Mouse (Mus musculus): Measurements from ENCODE around the gene Phactr1. TPM values are rescaled to one million over a fixed set of nuclear protein-coding genes. Genes with fewer than 3 reads are reported as not detected.

Gene Phactr1
- polyA plus RNA-seq, 1 experiment from 2014 or later = 7.5 TPM

DNA sequence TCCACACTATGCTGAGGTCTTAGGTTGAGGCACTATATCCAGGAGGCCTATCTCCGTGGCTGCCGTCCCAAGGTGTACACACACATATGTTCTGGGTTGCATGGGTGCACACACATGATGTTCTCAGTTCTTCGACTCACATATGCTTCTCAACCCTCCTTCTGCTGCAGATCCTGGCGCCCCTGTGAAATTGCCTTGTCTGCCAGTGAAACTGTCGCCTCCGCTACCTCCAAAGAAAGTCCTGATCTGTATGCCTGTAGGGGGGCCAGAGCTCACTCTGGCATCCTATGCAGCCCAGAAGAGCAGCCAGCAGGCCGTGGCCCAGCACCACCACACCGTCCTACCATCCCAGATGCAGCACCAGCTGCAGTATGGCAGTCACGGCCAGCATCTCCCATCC is 397.1 kb downstream of the Phactr1 start:
- Histone ChIP-seq H3K9me3 (no peaks in the 10 kb centered on the region), H3K9ac (no peak overlapping the region), H3K27me3 (replicated peaks) (no peaks in the 10 kb centered on the region), H3K36me3 (no peaks in the 10 kb centered on the region), H3K4me1 (replicated peaks) (no peaks in the 10 kb centered on the region), H3K4me2 (replicated peaks) (no peak overlapping the region), H3K27ac (no peak overlapping the region), H3K4me3 (replicated peaks) (no peak overlapping the region)
- ATAC-seq = no peak
- 92% methylated on average over 9 of the region's 9 CpGs for WGBS

DNA sequence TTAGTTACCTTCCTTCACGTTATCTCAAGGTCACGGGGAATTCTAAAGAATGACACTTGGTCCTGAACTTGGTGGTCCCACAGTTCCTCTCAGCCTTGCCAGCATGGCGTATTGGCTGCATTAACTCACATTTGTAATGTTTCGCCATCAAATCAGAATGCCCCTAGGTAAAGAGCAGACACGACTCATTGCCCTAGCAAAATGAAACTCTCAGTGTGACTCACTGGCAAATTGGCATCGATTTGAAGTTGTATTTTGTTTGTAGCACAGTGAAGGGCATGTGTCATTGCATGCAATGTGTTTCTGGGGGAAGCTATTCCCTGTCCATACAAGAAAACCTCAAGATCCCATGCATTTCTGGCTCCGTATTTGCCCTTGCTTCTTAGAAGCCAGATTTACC is 404.8 kb downstream of the Phactr1 start:
- H3K4me1 ChIP-seq (replicated peaks) = no peaks in the 10 kb centered on the region
- WGBS = 87% methylated on average over 7 of the region's 7 CpGs
- H3K4me3 ChIP-seq (replicated peaks) = no peak overlapping the region
- no peak for ATAC-seq
- no peak overlapping the region for H3K27ac ChIP-seq
- H3K9ac ChIP-seq = no peak overlapping the region
- H3K4me2 ChIP-seq (replicated peaks) = no peak overlapping the region
- H3K36me3 ChIP-seq = no peaks in the 10 kb centered on the region
- no peaks in the 10 kb centered on the region for H3K9me3 ChIP-seq
- no peaks in the 10 kb centered on the region for H3K27me3 ChIP-seq (replicated peaks)

DNA sequence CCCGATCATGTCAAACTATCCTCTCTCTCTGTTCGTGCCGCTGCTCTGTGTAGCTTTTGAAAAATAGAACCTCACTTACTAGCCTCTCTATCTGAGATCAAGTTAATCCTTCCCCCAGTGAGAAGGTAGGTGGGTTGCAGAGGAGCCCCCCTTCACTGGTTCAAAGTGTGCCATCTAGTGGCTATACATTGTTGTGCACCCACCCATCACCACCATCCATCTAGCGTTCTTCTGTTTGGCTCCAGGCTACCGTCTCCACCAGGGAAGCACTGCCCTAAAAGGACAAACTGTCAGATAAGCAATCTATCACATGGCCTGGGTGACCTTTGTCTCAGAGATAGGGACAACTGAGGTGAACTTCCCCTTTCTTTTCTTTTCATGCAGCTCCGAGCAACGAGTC is 413.9 kb downstream of the Phactr1 start:
- Histone ChIP-seq H3K36me3 (no peaks in the 10 kb centered on the region), H3K4me2 (replicated peaks) (no peak overlapping the region)
- WGBS = 48% methylated on average over 7 of the region's 7 CpGs

DNA sequence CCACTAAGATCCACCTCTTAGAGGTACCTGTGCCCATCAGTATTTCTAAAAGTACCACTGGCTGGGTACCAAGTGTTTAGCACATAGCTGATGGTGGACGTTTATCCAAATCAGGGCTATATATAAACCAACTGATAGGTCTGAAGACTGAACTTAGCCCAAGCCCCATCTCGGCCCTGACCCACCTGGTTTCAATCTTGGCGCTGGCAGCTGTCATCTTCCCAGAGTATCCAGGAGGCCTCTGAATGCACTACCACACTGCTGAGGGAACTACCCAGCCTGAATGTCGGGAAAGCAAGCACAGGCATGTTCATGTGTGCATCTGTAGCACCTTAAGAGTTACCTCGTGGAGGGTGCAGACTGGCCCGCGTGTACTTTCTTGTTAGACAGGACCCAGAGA is 422.5 kb downstream of the Phactr1 start:
- ATAC-seq = no peak
- no peaks in the 10 kb centered on the region for H3K27me3 ChIP-seq (replicated peaks)
- H3K9ac ChIP-seq = no peak overlapping the region
- WGBS = 70% methylated on average over 7 of the region's 7 CpGs
- H3K9me3 ChIP-seq = no peaks in the 10 kb centered on the region
- H3K4me3 ChIP-seq (replicated peaks) = no peak overlapping the region
- H3K36me3 ChIP-seq = no peaks in the 10 kb centered on the region
- H3K27ac ChIP-seq = no peak overlapping the region
- no peaks in the 10 kb centered on the region for H3K4me1 ChIP-seq (replicated peaks)
- no peak overlapping the region for H3K4me2 ChIP-seq (replicated peaks)

More for the DNA sequence above, 413.9 kb downstream of the Phactr1 start:
- Histone ChIP-seq H3K27ac (no peak overlapping the region), H3K4me1 (replicated peaks) (no peaks in the 10 kb centered on the region), H3K4me3 (replicated peaks) (no peak overlapping the region), H3K9me3 (no peaks in the 10 kb centered on the region), H3K9ac (no peak overlapping the region), H3K27me3 (replicated peaks) (no peaks in the 10 kb centered on the region)
- ATAC-seq = no peak

DNA sequence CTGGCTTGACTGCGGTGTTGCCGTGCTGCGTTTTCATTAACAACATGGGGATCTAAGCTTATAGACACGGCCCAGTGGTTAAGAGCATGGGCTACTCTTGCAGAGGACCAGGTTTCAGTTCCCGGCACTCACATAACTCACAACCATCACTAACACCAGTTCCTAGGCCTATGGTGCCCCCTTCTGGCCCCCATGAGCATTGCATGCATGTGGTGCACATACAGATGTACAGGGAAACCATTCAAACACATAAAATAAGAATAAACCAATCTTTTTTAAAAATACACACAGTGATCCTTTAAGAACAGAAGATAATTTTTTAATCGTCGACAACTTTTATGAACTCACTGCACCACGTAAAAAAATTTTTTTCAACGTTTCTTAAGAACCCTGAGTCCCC is 424.1 kb downstream of the Phactr1 start:
- Histone ChIP-seq H3K4me3 (replicated peaks) (no peak overlapping the region), H3K4me2 (replicated peaks) (no peak overlapping the region), H3K27ac (no peak overlapping the region), H3K36me3 (no peaks in the 10 kb centered on the region), H3K4me1 (replicated peaks) (no peaks in the 10 kb centered on the region), H3K27me3 (replicated peaks) (no peaks in the 10 kb centered on the region), H3K9ac (no peak overlapping the region), H3K9me3 (no peaks in the 10 kb centered on the region)
- WGBS = 97% methylated on average over 9 of the region's 9 CpGs
- ATAC-seq = no peak

DNA sequence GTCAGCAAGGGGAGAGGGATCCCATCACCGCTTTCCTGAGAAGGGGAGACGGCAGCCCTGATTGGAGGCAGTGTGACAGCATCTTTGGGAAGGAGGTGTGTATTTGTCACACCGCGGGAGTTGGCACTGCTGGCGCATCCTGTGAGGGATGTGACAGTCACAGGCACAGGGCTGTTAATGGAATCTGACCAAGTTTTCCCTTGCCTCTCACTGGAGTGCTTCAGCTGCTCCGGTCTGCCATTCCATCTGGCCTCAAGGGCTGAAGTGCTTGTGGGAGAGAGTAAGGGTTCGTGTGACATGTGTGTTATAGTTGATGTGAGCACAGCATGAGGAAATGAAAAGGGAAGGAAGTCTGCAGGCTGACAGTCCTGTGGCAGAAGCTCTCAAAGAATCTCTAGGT is 431.9 kb downstream of the Phactr1 start:
- no peak overlapping the region for H3K9ac ChIP-seq
- no peak overlapping the region for H3K4me2 ChIP-seq (replicated peaks)
- no peaks in the 10 kb centered on the region for H3K27me3 ChIP-seq (replicated peaks)
- no peak for ATAC-seq
- no peaks in the 10 kb centered on the region for H3K36me3 ChIP-seq
- 65% methylated on average over 7 of the region's 7 CpGs for WGBS
- H3K4me3 ChIP-seq (replicated peaks) = no peak overlapping the region
- no peaks in the 10 kb centered on the region for H3K4me1 ChIP-seq (replicated peaks)
- no peaks in the 10 kb centered on the region for H3K9me3 ChIP-seq
- no peak overlapping the region for H3K27ac ChIP-seq

DNA sequence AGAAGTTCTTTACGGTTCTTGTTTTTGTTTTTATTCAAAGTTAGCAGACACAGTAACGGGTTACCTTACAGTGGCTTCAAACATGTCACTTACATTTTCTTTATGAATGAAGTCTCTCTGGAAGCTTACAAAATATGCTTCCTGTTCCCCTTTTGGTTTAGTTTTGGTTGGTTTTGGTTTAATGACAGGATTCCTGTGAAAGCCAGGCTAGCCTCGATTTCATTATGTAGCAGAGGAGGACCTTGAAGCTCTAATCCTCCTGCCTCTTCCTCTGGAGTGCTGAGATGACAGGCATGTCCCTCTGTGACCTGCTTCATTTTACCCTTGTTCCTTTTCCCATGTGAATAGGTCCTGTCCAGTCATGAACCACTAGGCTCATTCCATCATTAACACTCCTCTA is 432.3 kb downstream of the Phactr1 start:
- H3K4me1 ChIP-seq (replicated peaks) = no peaks in the 10 kb centered on the region
- 77% methylated on average over 3 of the region's 3 CpGs for WGBS
- no peak for ATAC-seq

DNA sequence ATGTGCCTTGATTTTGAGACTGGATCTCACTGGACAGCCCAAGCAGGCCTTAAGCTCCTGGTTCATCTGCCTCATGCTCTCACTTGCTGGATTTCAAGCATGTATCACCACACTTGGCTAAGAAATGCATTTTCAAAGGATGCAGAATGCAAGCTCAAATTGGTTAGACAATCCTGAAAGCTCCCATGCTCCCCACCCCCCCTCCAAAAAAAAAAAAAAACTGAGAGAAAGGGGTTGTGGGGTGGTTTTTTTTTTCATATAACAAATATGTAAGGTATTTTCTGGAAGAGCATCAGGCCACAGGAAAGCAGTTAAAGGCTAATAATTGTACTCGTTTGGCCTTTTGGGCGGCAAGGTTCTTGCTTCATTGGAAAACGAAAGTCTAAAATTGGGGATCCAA is 432.7 kb downstream of the Phactr1 start:
- Histone ChIP-seq H3K9ac (no peak overlapping the region), H3K4me3 (replicated peaks) (no peak overlapping the region), H3K27me3 (replicated peaks) (no peaks in the 10 kb centered on the region), H3K4me1 (replicated peaks) (no peaks in the 10 kb centered on the region), H3K9me3 (no peaks in the 10 kb centered on the region), H3K4me2 (replicated peaks) (no peak overlapping the region), H3K27ac (no peak overlapping the region), H3K36me3 (no peaks in the 10 kb centered on the region)
- 98% methylated on average over 3 of the region's 3 CpGs for WGBS
- ATAC-seq = no peak

More for the DNA sequence above, 432.3 kb downstream of the Phactr1 start:
- no peak overlapping the region for H3K4me2 ChIP-seq (replicated peaks)
- no peak overlapping the region for H3K27ac ChIP-seq
- no peak overlapping the region for H3K9ac ChIP-seq
- no peaks in the 10 kb centered on the region for H3K27me3 ChIP-seq (replicated peaks)
- no peaks in the 10 kb centered on the region for H3K36me3 ChIP-seq
- H3K9me3 ChIP-seq = no peaks in the 10 kb centered on the region
- no peak overlapping the region for H3K4me3 ChIP-seq (replicated peaks)

DNA sequence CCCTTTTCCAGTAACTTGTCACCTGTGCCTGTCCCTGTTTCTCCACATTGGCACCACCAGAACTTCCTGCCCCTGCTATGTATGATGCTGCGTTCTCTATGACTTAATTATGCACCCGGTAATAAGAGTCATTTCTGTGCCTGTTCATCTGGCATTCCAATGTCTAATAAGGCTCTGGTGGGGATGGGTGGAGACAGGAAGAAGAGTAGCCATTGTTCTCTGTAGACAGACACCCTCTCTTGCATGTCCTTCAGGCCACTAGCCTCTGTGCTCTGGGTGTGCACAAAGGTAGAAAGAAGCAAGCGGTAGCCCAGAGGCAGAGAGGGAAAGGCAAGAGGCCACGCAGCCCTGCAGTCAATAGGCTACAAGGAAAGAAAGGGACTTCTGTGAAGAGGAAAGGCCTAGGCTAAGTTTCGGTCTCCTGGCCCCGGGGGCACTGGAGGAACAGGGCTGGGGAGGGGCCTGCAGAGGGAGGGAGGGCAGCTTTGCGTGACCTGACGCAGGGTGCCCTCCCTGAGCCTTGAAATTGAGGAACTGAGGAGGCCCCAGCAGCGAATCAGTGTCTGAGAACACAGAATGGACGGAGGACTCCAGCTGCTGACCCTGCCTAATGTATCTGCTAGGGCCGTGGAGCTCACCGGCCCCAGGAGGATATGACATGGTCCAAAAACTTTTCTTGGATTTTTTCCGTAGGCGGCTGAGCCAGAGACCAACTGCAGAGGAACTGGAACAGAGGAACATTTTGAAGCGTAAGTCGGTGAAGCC is 442.1 kb downstream of the Phactr1 start:
- no peak overlapping the region for H3K9ac ChIP-seq
- no peaks in the 10 kb centered on the region for H3K36me3 ChIP-seq
- no peaks in the 10 kb centered on the region for H3K4me1 ChIP-seq (replicated peaks)
- H3K9me3 ChIP-seq = no peaks in the 10 kb centered on the region
- no peak overlapping the region for H3K4me2 ChIP-seq (replicated peaks)
- no peak overlapping the region for H3K4me3 ChIP-seq (replicated peaks)
- no peak for ATAC-seq
- H3K27me3 ChIP-seq (replicated peaks) = no peaks in the 10 kb centered on the region
- no peak overlapping the region for H3K27ac ChIP-seq
- 74% methylated on average over 16 of the region's 16 CpGs for WGBS

DNA sequence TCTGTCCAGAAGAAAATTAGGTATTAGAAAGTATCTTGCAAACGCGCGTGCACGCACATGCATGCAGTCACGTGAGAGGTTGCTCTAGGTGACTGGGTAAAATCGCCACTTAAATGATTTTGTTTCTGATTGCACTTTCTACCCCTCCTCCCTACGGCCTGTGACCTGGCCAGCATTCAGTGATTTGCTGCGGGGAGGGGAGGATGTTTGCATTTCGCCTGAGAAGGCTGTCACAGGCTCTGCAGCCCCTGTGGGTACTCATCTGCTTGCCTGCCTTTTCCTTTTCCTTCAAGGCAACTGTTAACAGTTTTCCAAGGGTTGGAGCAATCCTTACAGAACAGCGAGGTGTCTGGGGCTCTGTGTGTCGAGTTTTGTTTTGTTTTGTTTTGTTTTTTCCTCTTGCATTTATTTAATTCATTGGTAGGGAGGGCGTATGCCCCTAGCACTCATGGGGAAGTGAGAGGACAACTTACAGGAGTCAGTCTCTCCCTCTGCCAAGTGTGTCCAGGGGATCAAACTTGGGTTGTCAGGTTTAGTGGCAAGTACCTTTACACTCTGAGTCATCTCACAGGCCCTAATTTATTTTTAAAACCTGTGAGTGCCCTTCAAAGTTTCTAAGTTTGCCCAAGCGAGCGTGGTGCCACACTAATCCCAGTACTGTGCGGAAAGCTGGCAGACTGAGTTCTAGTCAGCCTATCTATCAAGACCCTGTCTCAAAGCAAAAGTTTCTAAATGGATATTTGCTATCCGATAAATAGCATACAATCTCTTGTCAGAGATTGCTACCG is 443.7 kb downstream of the Phactr1 start:
- 44% methylated on average over 17 of the region's 17 CpGs for whole genome bisulfite sequencing
- H3K9me3 ChIP-seq = no peaks in the 10 kb centered on the region
- no peak overlapping the region for H3K27ac ChIP-seq
- H3K27me3 ChIP-seq (replicated peaks) = no peaks in the 10 kb centered on the region
- ATAC-seq = no peak
- H3K4me3 ChIP-seq (replicated peaks) = no peak overlapping the region
- no peaks in the 10 kb centered on the region for H3K36me3 ChIP-seq
- no peaks in the 10 kb centered on the region for H3K4me1 ChIP-seq (replicated peaks)
- H3K9ac ChIP-seq = no peak overlapping the region
- peak overlapping the region; percentile 14; the same call in 1 of the 2 replicates for H3K4me2 ChIP-seq (replicated peaks)

DNA sequence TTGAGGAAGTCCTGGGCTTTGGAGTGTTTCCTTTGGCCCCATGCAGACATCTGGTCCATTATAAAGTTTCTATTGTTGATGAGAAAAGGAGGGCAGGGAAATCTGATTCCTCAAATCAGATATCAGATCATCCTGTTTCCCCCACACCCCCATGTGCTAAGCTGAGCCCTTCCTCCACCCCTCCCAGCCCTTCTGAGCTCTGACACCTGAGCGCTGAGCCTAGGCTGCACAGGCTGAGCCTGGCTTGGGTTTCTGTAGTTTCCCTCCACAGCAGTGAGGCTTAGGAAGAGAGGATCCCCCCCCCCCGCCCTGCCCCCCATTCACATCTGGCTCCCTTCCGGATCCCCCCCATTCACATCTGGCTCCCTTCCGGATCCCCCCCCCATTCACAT is 444.3 kb downstream of the Phactr1 start:
- Histone ChIP-seq H3K4me2 (replicated peaks) (no peak overlapping the region), H3K27ac (no peak overlapping the region)
- no peak for ATAC-seq

DNA sequence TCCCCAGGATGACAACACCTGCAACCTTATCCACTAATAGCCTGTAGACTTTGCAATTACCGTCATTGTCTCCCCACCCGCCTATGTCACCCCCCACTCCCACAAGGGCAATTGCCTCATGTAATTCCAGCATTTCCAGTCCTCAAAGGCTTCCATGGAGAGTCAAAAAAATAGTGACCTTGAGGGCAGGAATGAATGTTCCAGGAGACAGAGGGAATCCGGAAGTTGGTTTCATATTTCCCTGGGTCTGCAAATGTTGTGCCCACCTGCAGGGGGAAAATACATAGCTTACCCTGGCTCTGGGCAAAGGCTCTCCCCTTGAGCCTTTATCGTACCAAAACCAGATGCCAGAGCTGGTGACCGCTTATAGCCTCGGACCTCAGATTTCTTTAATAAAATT is 449.7 kb downstream of the Phactr1 start:
- H3K4me1 ChIP-seq (replicated peaks) = 0 out of 2 replicates have a peak, but pooled peaks cover 6% of the 10 kb centered on the region
- H3K4me2 ChIP-seq (replicated peaks) = no peak overlapping the region
- no peaks in the 10 kb centered on the region for H3K36me3 ChIP-seq
- no peaks in the 10 kb centered on the region for H3K27me3 ChIP-seq (replicated peaks)
- no peak overlapping the region for H3K4me3 ChIP-seq (replicated peaks)
- no peaks in the 10 kb centered on the region for H3K9me3 ChIP-seq
- WGBS = 74% methylated on average over 6 of the region's 6 CpGs
- no peak for ATAC-seq
- no peak overlapping the region for H3K27ac ChIP-seq
- H3K9ac ChIP-seq = no peak overlapping the region

More for the DNA sequence above, 444.3 kb downstream of the Phactr1 start:
- Histone ChIP-seq H3K27me3 (replicated peaks) (no peaks in the 10 kb centered on the region), H3K9ac (no peak overlapping the region), H3K4me3 (replicated peaks) (no peak overlapping the region), H3K36me3 (no peaks in the 10 kb centered on the region), H3K4me1 (replicated peaks) (no peaks in the 10 kb centered on the region), H3K9me3 (no peaks in the 10 kb centered on the region)
- 24% methylated on average over 4 of the region's 4 CpGs for WGBS

All from intestine, embryonic 15.5 days (tissue).